Mouse (Mus musculus): Measurements from ENCODE around the gene Otop2. TPM values are rescaled to one million over a fixed set of nuclear protein-coding genes. Genes with fewer than 3 reads are reported as not detected.

Gene Otop2
- polyA plus RNA-seq, 1 experiment from 2014 or later = not detected

- H3K27ac ChIP-seq (replicated peaks) = peak overlapping the region; percentile 15; the same call in 1 of the 2 replicates
- peaks cover 25% of the 10 kb centered on the region for H3K27me3 ChIP-seq
- no peak for ATAC-seq (ENCODE audit: low FRiP score, low read depth)
- H3K9ac ChIP-seq (replicated peaks) = no peak overlapping the region
- H3K36me3 ChIP-seq = peaks cover 15% of the 10 kb centered on the region
- no peaks in the 10 kb centered on the region for H3K9me3 ChIP-seq
- no peak overlapping the region for H3K4me3 ChIP-seq
- WGBS = 72% methylated on average over 6 of the region's 6 CpGs
- peaks cover 12% of the 10 kb centered on the region for H3K4me1 ChIP-seq
- no peak overlapping the region for H3K4me2 ChIP-seq (replicated peaks)
These were observed 52.8 kb downstream of the Otop2 start for GRCm38 (mm10) chr11:115359726-115360125.

- no peak for ATAC-seq (ENCODE audit: low FRiP score, low read depth)
- no peaks in the 10 kb centered on the region for H3K9me3 ChIP-seq
- WGBS = 88% methylated on average over 3 of the region's 3 CpGs
- H3K9ac ChIP-seq (replicated peaks) = no peak overlapping the region
- peaks cover 24% of the 10 kb centered on the region for H3K27me3 ChIP-seq
- peaks cover 24% of the 10 kb centered on the region for H3K4me1 ChIP-seq
- H3K4me2 ChIP-seq (replicated peaks) = no peak overlapping the region
- H3K36me3 ChIP-seq = no peaks in the 10 kb centered on the region
- H3K4me3 ChIP-seq = no peak overlapping the region
- H3K27ac ChIP-seq (replicated peaks) = no peak overlapping the region
These were observed 57.2 kb downstream of the Otop2 start for GRCm38 (mm10) chr11:115364136-115364535.

- Histone ChIP-seq H3K4me3 (peak overlapping the region; percentile 72), H3K36me3 (no peaks in the 10 kb centered on the region), H3K4me1 (peaks cover 17% of the 10 kb centered on the region), H3K27ac (replicated peaks) (peak overlapping the region; percentile 12; the same call in 1 of the 2 replicates), H3K27me3 (peaks cover 41% of the 10 kb centered on the region), H3K9me3 (no peaks in the 10 kb centered on the region), H3K9ac (replicated peaks) (peak overlapping the region; percentile 79; the same call in 1 of the 2 replicates), H3K4me2 (replicated peaks) (peak overlapping the region; percentile 92)
- ATAC-seq (ENCODE audit: low FRiP score, low read depth) = peak; percentile 38; the same call in 1 of the 2 replicates
- 46% methylated on average over 7 of the region's 7 CpGs for WGBS
These were observed 59.2 kb downstream of the Otop2 start for GRCm38 (mm10) chr11:115366039-115366705.

DNA sequence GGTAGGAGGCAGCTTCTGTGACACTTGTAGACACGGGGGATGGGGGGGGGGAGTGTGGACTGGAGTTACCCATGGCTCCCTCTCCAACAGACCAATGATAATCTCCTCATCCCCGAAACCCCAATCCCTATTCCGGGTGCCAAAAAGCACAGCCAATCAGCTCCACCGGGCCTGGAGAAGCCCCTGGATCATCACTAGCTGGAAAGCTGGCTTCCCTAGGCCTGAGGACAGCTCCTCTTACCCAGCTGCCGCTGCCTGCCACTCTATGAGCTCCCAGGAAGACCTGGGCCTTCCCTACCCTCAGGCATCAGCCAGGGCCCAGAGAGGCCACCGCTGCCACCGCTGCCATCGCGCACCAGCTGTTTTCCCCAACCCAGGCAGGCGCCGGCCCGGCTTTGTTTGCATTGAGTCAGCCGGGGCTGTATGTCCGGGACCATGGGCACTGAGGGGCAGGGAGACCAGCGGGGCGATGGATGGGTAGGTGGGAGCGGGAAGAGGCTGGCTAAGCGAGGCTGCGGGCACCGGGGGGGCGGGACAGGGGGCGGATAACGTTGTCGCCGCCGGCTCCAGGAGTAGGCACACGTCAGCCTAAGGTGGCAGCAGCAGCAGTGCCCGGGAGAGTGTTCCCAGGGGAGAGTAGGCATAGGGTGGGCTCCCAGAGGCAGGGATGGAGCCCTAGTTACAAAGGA lies 59.9 kb downstream of the Otop2 start:
- Histone ChIP-seq H3K4me2 (replicated peaks) (peak overlapping the region; percentile 92), H3K27me3 (peaks cover 45% of the 10 kb centered on the region), H3K4me1 (peaks cover 17% of the 10 kb centered on the region), H3K9ac (replicated peaks) (peak overlapping the region; percentile 79), H3K4me3 (peak overlapping the region; percentile 72), H3K36me3 (no peaks in the 10 kb centered on the region), H3K27ac (replicated peaks) (peak overlapping the region; percentile 67), H3K9me3 (no peaks in the 10 kb centered on the region)
- peak; percentile 69 for ATAC-seq (ENCODE audit: low FRiP score, low read depth)
- WGBS = under 1% methylated on average over 28 of the region's 28 CpGs

- WGBS = under 1% methylated on average over 39 of the region's 39 CpGs
- Histone ChIP-seq H3K27me3 (peaks cover 45% of the 10 kb centered on the region), H3K4me3 (peak within 1 kb of the TSS; percentile 72), H3K4me2 (replicated peaks) (peak within 1 kb of the TSS; percentile 92), H3K36me3 (no peaks in the 10 kb centered on the region), H3K4me1 (peaks cover 17% of the 10 kb centered on the region), H3K9me3 (no peaks in the 10 kb centered on the region), H3K27ac (replicated peaks) (peak within 1 kb of the TSS; percentile 67), H3K9ac (replicated peaks) (peak within 1 kb of the TSS; percentile 79)
- ATAC-seq (ENCODE audit: low FRiP score, low read depth) = peak; percentile 75
These were observed 60.5 kb downstream of the Otop2 start, which contains the start of gene Hid1 for GRCm38 (mm10) chr11:115367395-115367944. Hid1 (minus strand) TSS chr11:115367756.

GRCm38 (mm10) chr11:115370368-115370767 lies 63.4 kb downstream of the Otop2 start:
- WGBS = 67% methylated on average over 7 of the region's 7 CpGs
- Histone ChIP-seq H3K4me3 (no peak overlapping the region), H3K27me3 (peaks cover 66% of the 10 kb centered on the region), H3K9ac (replicated peaks) (no peak overlapping the region), H3K36me3 (no peaks in the 10 kb centered on the region), H3K4me1 (peaks cover 29% of the 10 kb centered on the region), H3K9me3 (no peaks in the 10 kb centered on the region), H3K27ac (replicated peaks) (no peak overlapping the region), H3K4me2 (replicated peaks) (no peak overlapping the region)
- ATAC-seq (ENCODE audit: low FRiP score, low read depth) = no peak

- Histone ChIP-seq H3K4me1 (peaks cover 22% of the 10 kb centered on the region), H3K9me3 (no peaks in the 10 kb centered on the region), H3K27me3 (peaks cover 63% of the 10 kb centered on the region), H3K4me3 (no peak overlapping the region), H3K4me2 (replicated peaks) (no peak overlapping the region), H3K9ac (replicated peaks) (no peak overlapping the region), H3K36me3 (no peaks in the 10 kb centered on the region), H3K27ac (replicated peaks) (no peak overlapping the region)
- ATAC-seq (ENCODE audit: low FRiP score, low read depth) = no peak
- WGBS = 67% methylated on average over 8 of the region's 8 CpGs
These were observed 64.4 kb downstream of the Otop2 start for GRCm38 (mm10) chr11:115371354-115371753.

DNA sequence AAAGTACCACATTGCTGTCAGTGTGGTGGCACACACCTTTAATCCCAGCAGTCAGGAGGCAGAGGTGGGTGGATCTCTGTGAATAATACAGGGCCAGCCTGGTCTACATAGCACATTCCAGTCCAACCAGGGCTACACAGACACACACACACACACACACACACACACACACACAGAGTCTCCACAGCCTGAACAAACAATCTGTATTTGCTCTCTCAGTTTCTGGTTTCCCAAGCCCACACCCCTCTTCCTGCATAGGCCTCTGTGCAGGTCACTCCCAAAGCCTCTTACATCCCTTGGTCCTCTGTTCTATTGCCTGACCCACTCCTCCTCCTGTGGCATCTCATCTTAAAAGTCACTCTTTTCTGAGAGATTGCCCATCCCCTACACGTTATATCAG lies 65.1 kb downstream of the Otop2 start:
- Histone ChIP-seq H3K9ac (replicated peaks) (no peak overlapping the region), H3K9me3 (no peaks in the 10 kb centered on the region), H3K27me3 (peaks cover 62% of the 10 kb centered on the region), H3K4me3 (no peak overlapping the region), H3K27ac (replicated peaks) (no peak overlapping the region), H3K4me2 (replicated peaks) (no peak overlapping the region), H3K4me1 (peaks cover 16% of the 10 kb centered on the region), H3K36me3 (no peaks in the 10 kb centered on the region)
- 65% methylated on average over 1 of the region's 1 CpGs for WGBS
- ATAC-seq (ENCODE audit: low FRiP score, low read depth) = no peak

DNA sequence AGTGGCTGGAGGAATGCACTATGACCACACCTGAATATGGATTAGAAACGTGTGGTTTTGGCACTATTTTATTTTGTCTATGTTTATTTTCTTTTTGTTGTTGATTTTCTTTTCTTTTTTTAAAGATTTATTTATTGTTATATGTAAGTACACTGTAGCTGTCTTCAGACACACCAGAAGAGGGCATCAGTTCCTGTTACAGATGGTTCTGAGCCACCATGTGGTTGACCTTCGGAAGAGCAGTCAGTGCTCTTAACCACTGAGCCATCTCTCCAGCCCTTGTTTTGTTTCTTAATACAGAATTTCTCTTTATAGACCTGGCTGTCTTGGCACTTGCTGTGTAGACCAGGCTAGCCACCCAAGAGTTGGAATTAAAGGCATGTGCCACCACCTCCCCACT lies 65.8 kb downstream of the Otop2 start:
- peaks cover 12% of the 10 kb centered on the region for H3K4me1 ChIP-seq
- peaks cover 62% of the 10 kb centered on the region for H3K27me3 ChIP-seq
- no peaks in the 10 kb centered on the region for H3K36me3 ChIP-seq
- no peak for ATAC-seq (ENCODE audit: low FRiP score, low read depth)
- no peak overlapping the region for H3K9ac ChIP-seq (replicated peaks)
- H3K4me3 ChIP-seq = no peak overlapping the region
- H3K9me3 ChIP-seq = no peaks in the 10 kb centered on the region
- H3K27ac ChIP-seq (replicated peaks) = no peak overlapping the region
- H3K4me2 ChIP-seq (replicated peaks) = no peak overlapping the region
- WGBS = 46% methylated on average over 2 of the region's 2 CpGs

- peak overlapping the region; percentile 69 for H3K9ac ChIP-seq (replicated peaks)
- peaks cover 4% of the 10 kb centered on the region; the same call in 1 of the 2 replicates for H3K9me3 ChIP-seq
- H3K4me3 ChIP-seq = peak overlapping the region; percentile 48
- H3K36me3 ChIP-seq = no peaks in the 10 kb centered on the region
- peak overlapping the region; percentile 80 for H3K4me2 ChIP-seq (replicated peaks)
- peaks cover 54% of the 10 kb centered on the region for H3K27me3 ChIP-seq
- peak; percentile 44; the same call in 1 of the 2 replicates for ATAC-seq (ENCODE audit: low FRiP score, low read depth)
- H3K27ac ChIP-seq (replicated peaks) = no peak overlapping the region
- WGBS = 2% methylated on average over 30 of the region's 30 CpGs
- peaks cover 12% of the 10 kb centered on the region for H3K4me1 ChIP-seq
These were observed 67.1 kb downstream of the Otop2 start for GRCm38 (mm10) chr11:115373805-115374694.

GRCm38 (mm10) chr11:115374695-115375425 lies 67.9 kb downstream of the Otop2 start:
- no peak for ATAC-seq (ENCODE audit: low FRiP score, low read depth)

More at GRCm38 (mm10) chr11:115374695-115375425, 67.9 kb downstream of the Otop2 start:
- Histone ChIP-seq H3K27me3 (peaks cover 46% of the 10 kb centered on the region), H3K9ac (replicated peaks) (peak overlapping the region; percentile 69; the same call in 1 of the 2 replicates), H3K36me3 (no peaks in the 10 kb centered on the region), H3K4me3 (peak overlapping the region; percentile 48), H3K27ac (replicated peaks) (no peak overlapping the region), H3K4me2 (replicated peaks) (peak overlapping the region; percentile 80), H3K9me3 (peaks cover 4% of the 10 kb centered on the region; the same call in 1 of the 2 replicates), H3K4me1 (peaks cover 12% of the 10 kb centered on the region)
- WGBS = 72% methylated on average over 12 of the region's 12 CpGs

Measured in midbrain, embryonic 12.5 days (tissue).